Mouse (Mus musculus) small intestine, adult 2 months (tissue): ENCODE data around the gene Trpm3.

Experiments used
- CTCF ChIP-seq: fragments of 200-500 bp; IDR thresholded peaks from 2 replicates; pipeline ENCODE4 v1.5.1; 2012; ENCODE audit warnings: low read depth, mild to moderate bottlenecking, control low read depth, inconsistent platforms, low read length, moderate library complexity, mixed read lengths; ENCODE audit not compliant: insufficient replicate concordance, insufficient read length; ENCODE audit errors: extremely low read depth
- POLR2A ChIP-seq: fragments of 200-500 bp; IDR thresholded peaks from 2 replicates; pipeline ENCODE4 v1.6.1; 2012; ENCODE audit warnings: low read depth, mild to moderate bottlenecking, control low read depth, inconsistent platforms, low read length, moderate library complexity

- TF ChIP-seq CTCF (no peak), POLR2A (no peak)
Measured at GRCm38 (mm10) chr19:22337468-22337867, 198.6 kb downstream of the Trpm3 start.
